Mouse (Mus musculus) testis, adult 2 months (tissue): ENCODE measurements around the gene Pcgf2. TPM values are rescaled to one million over a fixed set of nuclear protein-coding genes. Genes with fewer than 3 reads are reported as not detected.
"Not testable (repeated sequence)": the region's sequence is repeated elsewhere in the genome, so short reads cannot be mapped to it uniquely, and the experiment has no call there.

Source experiments
- H3K27ac ChIP-seq: fragments of 200-500 bp; 2 replicates; pipeline ENCODE4 v1.5.1; 2012; ENCODE audit warnings: low read depth, low read length; ENCODE audit not compliant: control insufficient read depth, insufficient read depth
- H3K27me3 ChIP-seq: fragments of 200-500 bp; 2 replicates; pipeline ENCODE4 v1.6.1; 2012; ENCODE audit warnings: mild to moderate bottlenecking, low read length, moderate library complexity; ENCODE audit not compliant: control insufficient read depth, insufficient read depth
- H3K36me3 ChIP-seq: fragments of 200-500 bp; 2 replicates; pipeline ENCODE4 v1.6.1; 2012; ENCODE audit warnings: mild to moderate bottlenecking, low read length; ENCODE audit not compliant: control insufficient read depth, insufficient read depth
- H3K4me1 ChIP-seq: fragments of 200-500 bp; 2 replicates; pipeline ENCODE4 v1.6.1; 2012; ENCODE audit warnings: low read length; ENCODE audit not compliant: control insufficient read depth, insufficient read depth
- H3K4me3 ChIP-seq: fragments of 200-500 bp; 2 replicates; pipeline ENCODE4 v1.5.1; 2012; ENCODE audit warnings: low read depth, mild to moderate bottlenecking, low read length, moderate library complexity, mixed read lengths; ENCODE audit not compliant: control insufficient read depth
- CTCF ChIP-seq: fragments of 200-500 bp; IDR thresholded peaks from 2 replicates; pipeline ENCODE4 v1.5.1; 2012; ENCODE audit warnings: low read depth, mild to moderate bottlenecking, inconsistent platforms, low read length, moderate library complexity; ENCODE audit not compliant: control insufficient read depth, insufficient read depth, insufficient replicate concordance
- POLR2A ChIP-seq: fragments of 200-500 bp; IDR thresholded peaks from 2 replicates; pipeline ENCODE4 v1.6.1; 2012; ENCODE audit warnings: low read depth, mild to moderate bottlenecking, inconsistent platforms, low read length, moderate library complexity; ENCODE audit not compliant: control insufficient read depth
- polyA plus RNA-seq: library from polyadenylated mRNA; depleted of rRNA; stranded (reverse); fragments of >200 nt; gene quantifications from 2 replicates; pipeline ENCODE4 v1.2.3, GENCODE M21; 2012

Pcgf2 gene
- polyA plus RNA-seq, 1 experiment: 6.4 TPM

DNA sequence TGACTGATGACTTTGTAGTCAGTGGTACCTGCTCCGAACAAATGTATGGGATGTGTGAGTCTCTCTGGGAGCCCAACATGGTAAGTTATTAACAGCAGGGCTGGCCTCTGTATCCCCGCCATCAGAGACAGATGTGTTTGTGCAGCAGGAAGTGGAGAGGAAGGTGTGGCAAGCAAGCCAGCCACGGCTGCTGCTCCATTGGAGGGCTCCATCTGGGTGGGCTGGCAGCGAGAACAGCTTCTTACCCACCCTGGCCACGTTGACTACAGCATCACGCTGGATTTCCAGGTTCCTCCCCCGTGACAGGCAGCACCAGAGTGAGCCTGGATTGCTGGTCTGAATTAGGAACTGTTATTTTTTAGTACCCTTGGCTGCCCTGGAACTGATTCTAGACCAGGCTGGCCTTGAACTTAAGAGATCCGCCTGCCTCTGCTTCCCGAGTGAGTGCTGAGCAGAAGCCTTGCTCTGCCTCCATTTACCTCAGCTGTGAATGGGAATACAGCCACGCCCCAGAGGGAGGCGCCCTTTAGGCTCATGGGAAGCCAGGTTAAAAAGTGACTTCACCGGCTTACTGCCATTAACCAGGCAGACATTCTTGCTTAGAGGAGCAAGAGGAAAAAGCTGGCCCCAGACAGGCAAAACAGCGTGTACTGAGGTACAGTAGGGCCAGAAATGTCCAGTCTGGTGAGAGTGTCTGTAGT is 11.1 kb upstream of the Pcgf2 start:
- no peaks in the 10 kb centered on the region for H3K27me3 ChIP-seq
- H3K4me1 ChIP-seq: no peaks in the 10 kb centered on the region
- no peaks in the 10 kb centered on the region for H3K36me3 ChIP-seq
- no peak overlapping the region for H3K4me3 ChIP-seq
- TF ChIP-seq POLR2A: no peak
- no peak for TF ChIP-seq CTCF
- no peak overlapping the region for H3K27ac ChIP-seq

DNA sequence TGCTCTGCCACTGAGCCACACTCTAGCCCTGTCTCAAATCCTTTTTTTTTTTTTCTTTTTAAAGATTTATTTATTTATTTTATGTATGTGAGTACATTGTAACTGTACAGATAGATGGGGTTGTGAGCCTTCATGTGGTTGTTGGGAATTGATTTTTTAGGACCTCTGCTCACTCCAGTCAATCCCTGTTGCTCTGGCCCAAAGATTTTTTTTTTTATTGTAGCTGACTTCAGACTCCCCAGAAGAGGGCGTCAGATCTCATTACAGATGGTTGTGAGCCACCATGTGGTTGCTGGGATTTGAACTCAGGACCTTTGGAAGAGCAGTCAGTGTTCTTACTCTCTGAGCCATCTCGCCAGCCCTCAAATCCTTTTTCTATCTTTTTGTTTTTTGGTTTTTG is 9.8 kb upstream of the Pcgf2 start:
- not testable (repeated sequence) for H3K27me3 ChIP-seq, H3K4me3 ChIP-seq, H3K4me1 ChIP-seq, H3K27ac ChIP-seq, H3K36me3 ChIP-seq

DNA sequence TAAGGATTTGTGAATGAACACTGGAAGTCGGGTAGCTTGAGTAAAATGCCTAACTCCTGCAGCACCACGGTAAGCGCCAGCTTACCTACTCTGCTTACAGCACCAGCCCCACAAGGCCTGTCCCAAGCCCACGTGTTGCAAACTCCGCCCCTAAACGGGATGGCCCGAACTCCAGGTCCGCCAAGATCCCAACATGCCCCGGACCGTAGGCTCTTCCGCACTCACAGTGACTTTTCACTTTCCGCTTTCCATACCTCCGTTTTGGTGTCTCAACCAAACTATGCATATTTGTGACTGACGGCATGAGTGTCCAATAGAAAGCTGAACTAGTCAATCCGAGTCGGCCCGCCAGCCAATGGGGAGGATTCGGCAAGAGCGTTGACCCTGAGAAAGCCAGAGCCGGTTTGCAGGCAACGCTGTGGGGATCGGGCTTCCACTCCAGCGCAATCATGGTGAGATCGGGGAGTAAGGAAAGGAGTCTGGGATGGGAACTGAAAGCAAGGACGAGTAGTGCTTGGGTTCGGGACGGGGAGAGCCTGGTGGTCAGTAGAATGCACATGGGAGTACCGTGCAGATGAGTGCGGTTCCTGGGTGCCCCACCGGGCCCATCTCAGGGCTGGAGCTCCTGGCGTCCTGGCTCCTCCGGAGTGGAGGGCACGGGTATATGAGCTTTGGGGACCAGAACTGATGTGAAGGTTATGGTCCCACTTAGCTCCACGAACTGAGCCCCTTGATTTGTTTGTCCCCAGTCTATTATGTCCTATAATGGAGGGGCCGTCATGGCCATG is 2.9 kb upstream of the Pcgf2 start, which contains the start of gene Psmb3:
Gene Psmb3, plus strand, starts transcription at position 361 of the 788 bp plus-strand sequence.
- Histone ChIP-seq H3K4me3 (peak within 1 kb of the TSS; percentile 98), H3K36me3 (no peaks in the 10 kb centered on the region; the same call in 1 of the 2 replicates), H3K4me1 (peaks cover 29% of the 10 kb centered on the region), H3K27ac (peak within 1 kb of the TSS; percentile 86), H3K27me3 (no peaks in the 10 kb centered on the region)
- TF ChIP-seq POLR2A: peak; percentile 85
- TF ChIP-seq CTCF: no peak

DNA sequence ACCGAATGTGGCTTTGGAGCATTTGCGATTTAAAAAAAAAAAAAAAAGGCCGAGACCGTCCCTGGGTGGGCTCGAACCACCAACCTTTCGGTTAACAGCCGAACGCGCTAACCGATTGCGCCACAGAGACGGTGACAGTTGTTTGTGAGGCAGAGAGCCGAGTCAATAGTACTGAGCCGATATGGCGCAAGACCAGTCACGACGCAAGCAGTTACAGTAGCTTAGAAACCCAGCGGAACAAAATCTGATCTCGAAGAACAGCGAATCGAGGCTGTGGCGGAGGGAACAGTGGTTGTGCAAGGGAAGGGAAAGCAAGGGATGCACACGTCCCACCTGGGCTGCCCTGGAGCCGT is 2.1 kb upstream of the Pcgf2 start:
- Histone ChIP-seq H3K27ac (peak overlapping the region; percentile 68), H3K4me1 (peaks cover 36% of the 10 kb centered on the region), H3K4me3 (peak overlapping the region; percentile 98), H3K27me3 (no peaks in the 10 kb centered on the region), H3K36me3 (no peaks in the 10 kb centered on the region; the same call in 1 of the 2 replicates)
- TF ChIP-seq CTCF (no peak), POLR2A (no peak)

DNA sequence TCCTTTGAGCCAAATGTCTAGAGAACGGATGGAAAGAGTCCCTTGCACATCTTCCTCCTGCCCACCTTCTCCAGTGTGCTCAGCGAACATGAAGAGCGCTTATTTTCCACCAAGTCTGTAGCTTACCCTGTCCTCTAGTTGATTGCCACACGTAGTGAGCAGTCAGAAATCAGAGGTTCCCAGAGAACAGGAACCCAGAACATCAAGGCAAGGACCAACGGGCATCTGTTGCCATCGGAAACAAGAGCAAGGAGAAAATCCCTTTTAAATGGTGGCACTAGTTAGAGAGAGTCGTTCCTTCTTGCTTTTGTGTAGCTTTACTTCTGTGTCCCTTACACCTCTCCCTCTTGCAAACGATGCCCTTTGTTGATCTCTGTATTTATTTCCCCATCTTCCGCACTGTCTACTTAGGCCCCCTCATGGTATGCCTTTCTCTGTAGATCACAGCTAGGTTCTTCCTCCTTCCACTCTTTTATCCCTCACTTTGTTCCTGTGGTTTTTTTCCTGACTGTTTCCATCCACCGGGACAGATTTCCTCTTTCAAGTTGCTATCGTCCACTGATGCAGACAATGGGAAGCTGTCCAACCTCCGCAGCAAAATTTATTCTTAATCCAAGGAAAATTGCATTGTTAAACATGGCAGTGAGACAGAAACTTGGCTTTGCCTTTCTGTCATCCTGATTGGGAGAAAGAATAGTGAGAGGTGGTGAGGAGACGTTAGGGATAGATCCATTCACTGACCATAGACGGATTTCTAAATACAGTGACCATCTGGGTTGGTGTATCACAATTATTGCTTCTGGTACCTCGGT is 1.5 kb upstream of the Pcgf2 start:
- TF ChIP-seq CTCF (no peak), POLR2A (no peak)
- Histone ChIP-seq H3K4me3 (no peak overlapping the region), H3K27ac (no peak overlapping the region), H3K4me1 (peaks cover 36% of the 10 kb centered on the region), H3K36me3 (no peaks in the 10 kb centered on the region; the same call in 1 of the 2 replicates), H3K27me3 (no peaks in the 10 kb centered on the region)

DNA sequence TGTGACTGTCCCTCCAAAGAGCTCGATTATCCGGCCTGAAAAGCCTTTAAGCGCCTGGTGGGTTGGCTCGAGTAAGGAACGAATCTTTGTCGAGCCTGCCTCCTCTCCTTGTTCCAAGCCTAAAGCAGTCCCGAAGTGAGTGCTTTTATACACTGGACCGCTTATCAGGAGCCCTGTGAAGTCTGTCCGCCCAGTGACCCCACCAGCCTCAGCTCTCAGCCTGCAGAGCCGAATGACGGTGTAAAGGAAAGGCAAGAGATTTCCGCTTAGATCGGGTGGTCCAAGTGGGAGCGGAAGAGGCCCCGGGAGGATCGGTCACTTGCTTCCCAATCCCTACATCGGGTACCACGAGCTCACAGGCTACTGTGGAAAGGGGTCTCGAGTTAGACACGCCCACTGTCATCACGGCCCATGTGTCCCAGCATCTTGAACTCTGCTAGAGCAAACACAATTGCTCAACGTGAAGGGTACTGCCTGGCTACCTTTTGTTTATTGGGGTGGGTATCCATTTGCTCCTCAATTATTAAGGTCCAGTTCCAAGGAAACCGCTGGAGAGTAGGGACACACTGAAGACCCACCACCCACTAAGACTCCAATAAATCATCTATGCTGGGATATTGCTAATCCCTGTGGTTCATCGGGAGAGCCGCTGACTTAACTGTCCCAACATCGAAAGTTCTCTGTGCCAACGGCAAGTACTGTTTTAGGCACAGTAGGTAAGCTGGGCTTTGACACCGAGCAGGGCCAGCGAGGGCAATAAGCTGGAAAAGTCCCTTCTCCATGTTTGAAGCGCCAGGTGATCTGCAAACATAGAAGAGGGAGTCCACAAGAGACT is 666 bp upstream of the Pcgf2 start:
- Histone ChIP-seq H3K36me3 (no peaks in the 10 kb centered on the region; the same call in 1 of the 2 replicates), H3K4me3 (peak overlapping the region; percentile 90), H3K4me1 (peaks cover 36% of the 10 kb centered on the region), H3K27me3 (no peaks in the 10 kb centered on the region), H3K27ac (peak overlapping the region; percentile 87; the same call in 1 of the 2 replicates)
- no peak for TF ChIP-seq CTCF
- TF ChIP-seq POLR2A: no peak

DNA sequence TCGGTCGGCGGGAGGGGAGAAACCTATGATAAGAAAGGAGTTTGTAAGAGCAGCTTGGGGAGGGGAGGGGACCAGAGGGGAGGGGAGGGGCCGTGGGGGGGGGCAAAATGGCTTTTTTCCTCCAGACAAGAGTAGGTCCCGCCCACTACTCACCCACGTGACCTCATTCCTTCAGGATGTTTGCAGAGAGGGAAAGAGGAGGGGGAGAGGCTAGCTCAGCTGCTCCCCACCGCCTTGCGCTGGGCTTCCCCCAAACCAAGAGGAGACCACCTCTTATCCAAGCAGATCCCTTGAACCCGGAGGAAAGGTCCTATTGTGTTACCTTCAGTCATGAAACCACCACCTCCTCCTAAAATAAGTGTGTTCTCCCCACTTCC is 683 bp downstream of the Pcgf2 start:
- Histone ChIP-seq H3K27me3 (no peaks in the 10 kb centered on the region), H3K4me3 (peak overlapping the region; percentile 90), H3K27ac (peak overlapping the region; percentile 87), H3K4me1 (peaks cover 39% of the 10 kb centered on the region), H3K36me3 (no peaks in the 10 kb centered on the region)
- TF ChIP-seq CTCF: no peak
- TF ChIP-seq POLR2A: peak; percentile 33; the same call in 1 of the 2 replicates
